Mouse (Mus musculus) fibroblast of lung, adult 2 months (primary cell): Measurements from ENCODE around the gene Ncbp1.

Source experiments
- DNase-seq: peaks from one replicate; pipeline ENCODE4 v3.0.0-alpha.2; 2011; ENCODE audit warnings: low read depth

Gene Ncbp1

GRCm38 (mm10) chr4:46138287-46139222, at the start of gene Ncbp1, which contains the start of gene Tstd2:
Ncbp1 (plus strand) TSS chr4:46138613.
Tstd2 (minus strand) TSS chr4:46138694.
- DNase-seq = peak; percentile 74

GRCm38 (mm10) chr4:46089524-46090125, 48.8 kb upstream of the Ncbp1 start:
- peak; percentile 45 for DNase-seq

DNA sequence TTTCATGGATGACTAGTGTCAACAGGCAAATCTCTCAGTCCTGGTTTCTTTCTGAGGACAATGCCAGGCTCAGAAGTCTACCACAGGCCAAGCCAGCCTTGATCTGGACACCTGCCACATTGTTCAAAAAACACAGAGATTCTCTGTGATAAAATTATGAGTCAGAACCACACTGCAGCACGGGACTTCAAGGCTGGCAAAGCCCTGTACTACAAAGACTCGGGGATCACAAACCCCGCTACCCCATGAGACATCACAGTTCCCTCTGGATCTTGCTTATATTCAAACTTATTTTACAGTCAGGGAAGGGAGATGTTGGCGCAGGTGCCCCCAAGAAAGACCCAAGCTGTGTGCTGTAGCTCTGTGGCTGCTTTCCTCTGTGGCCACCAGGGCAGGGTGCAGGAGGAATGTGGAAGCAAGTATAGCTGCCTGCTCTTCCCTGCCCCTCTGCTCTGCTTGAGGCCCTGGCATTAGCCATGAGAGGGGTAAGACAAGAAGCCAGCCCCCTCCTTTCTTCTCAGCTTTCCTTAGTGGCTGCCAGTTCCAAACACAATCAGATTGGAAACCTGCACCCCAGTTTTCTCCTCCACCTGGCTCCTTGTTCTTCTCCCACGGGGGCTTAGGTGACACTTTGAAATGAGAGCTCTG, 45.9 kb upstream of the Ncbp1 start:
- peak; percentile 48 for DNase-seq

- DNase-seq = no peak
These were observed 43.2 kb upstream of the Ncbp1 start for GRCm38 (mm10) chr4:46094916-46095825.

GRCm38 (mm10) chr4:46095826-46096159, 42.6 kb upstream of the Ncbp1 start:
- DNase-seq = no peak

GRCm38 (mm10) chr4:46096546-46096945, 41.9 kb upstream of the Ncbp1 start:
- no peak for DNase-seq

GRCm38 (mm10) chr4:46097591-46097990, 40.8 kb upstream of the Ncbp1 start:
- no peak for DNase-seq

- DNase-seq = no peak
These were observed 39.3 kb upstream of the Ncbp1 start for GRCm38 (mm10) chr4:46099132-46099531.

- DNase-seq = no peak
These were observed 37.9 kb upstream of the Ncbp1 start for GRCm38 (mm10) chr4:46100539-46100938.

GRCm38 (mm10) chr4:46101211-46101711, 37.2 kb upstream of the Ncbp1 start:
- no peak for DNase-seq

- no peak for DNase-seq
These were observed 36.2 kb upstream of the Ncbp1 start for GRCm38 (mm10) chr4:46102078-46102769.

DNA sequence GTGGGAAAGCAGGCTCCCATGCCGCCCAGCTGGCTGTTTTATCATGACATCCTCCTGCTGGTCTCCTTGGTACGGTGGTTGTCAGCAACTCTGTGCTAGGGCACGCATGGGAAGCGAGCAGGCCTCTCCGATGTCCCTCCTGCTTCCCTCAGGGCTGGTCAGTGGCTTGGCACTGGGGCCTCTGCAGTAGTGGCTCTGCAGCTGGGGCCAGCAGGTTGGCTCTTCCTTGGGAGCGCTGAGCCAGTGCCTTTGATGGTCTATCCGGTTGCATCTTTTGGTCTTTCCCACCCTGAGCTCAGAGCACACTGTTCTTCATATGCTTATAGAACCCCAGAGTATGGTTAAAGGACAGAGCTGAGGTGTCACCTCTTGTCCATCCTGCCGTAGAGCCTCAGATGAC, 28.3 kb upstream of the Ncbp1 start:
- no peak for DNase-seq

GRCm38 (mm10) chr4:46111361-46111760, 27.1 kb upstream of the Ncbp1 start:
- DNase-seq = no peak

- no peak for DNase-seq
These were observed 23.1 kb upstream of the Ncbp1 start for GRCm38 (mm10) chr4:46115308-46115707.

- no peak for DNase-seq
These were observed 21.8 kb upstream of the Ncbp1 start for GRCm38 (mm10) chr4:46116544-46117175.

GRCm38 (mm10) chr4:46117536-46117935, 20.9 kb upstream of the Ncbp1 start:
- no peak for DNase-seq

DNA sequence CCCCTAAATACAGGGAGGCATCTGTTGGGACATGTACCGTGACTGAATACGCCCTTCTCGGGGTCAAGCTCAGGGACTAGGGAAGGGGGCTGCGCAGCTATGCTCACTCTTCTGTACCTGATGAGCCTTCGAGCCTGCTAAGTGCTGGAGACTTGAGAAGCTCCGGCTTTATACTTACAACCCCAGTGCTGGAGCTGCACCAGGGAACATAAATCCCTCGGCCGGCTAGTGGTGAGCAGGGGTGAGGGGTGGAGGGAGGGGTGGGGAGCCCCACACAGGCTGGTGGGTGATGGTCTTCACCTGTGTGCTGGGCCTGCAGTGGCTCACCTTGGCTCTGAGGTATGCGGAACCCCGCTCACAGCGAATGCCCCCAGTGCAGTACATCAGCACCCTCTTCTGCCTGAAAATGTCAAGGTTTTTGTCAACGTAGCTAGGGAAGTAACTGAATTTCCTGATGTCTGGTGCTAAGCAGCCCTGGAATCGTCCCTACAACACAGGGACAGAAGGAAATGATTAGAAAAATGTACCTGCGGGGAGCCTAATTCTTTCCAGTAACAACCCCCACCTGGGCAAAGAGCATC, 18.8 kb upstream of the Ncbp1 start:
- no peak for DNase-seq

DNA sequence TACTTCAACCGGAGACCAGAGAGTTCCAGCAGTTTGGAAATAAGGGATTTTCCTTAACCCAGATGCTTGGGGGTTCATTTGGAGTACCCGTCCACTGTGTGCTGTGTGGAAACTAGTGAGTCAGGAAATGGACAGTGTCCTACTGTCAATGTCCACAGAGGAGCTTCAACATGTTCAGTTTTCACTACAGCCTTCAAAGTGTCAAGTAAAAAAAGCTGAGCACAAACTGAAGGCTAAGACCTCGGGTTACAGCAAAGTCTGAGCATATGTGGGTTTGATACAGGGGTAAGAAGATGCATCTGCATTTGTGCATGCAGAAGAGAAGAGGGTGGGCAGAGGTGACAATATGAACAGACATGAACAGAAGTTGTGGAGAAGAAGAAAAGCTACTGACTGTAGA, 17.6 kb upstream of the Ncbp1 start:
- no peak for DNase-seq

GRCm38 (mm10) chr4:46123358-46123757, 15.1 kb upstream of the Ncbp1 start:
- no peak for DNase-seq

DNA sequence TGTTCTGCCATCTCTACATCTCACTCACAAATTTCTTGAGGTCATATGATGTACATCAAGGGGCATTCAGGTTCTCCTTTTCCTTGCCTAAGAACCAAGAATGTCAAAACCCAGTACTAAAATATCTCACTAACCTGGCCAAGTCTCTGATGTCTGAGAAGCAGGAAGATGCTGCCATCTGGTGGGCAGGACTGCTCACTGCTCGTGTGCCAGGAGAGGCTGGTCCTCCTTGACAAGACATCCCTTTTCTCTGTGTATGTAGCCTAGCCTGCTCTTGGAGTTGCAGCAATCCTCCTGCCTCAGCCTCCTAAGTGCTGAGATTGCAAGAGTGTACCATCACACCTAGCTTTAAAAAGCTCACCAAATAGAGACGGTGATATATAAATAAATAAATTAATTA, 11.9 kb upstream of the Ncbp1 start:
- DNase-seq = peak; percentile 55
